Mouse (Mus musculus) CH12.LX (cell line): Measurements from ENCODE around the gene Cnot11.

Experiments used
- CTCF ChIP-seq, 2 experiments: IDR thresholded peaks in 1 of 2; conservative IDR thresholded peaks in 1 of 2; 2 replicates each; pipeline ENCODE4 v1.5.1; 2011 to 2012; ENCODE audit warnings: low read depth in 2 of 2, low read length in 2 of 2, improper control_type of control experiment in 1 of 2, inconsistent platforms in 1 of 2, mild to moderate bottlenecking in 1 of 2, moderate library complexity in 1 of 2
- ZC3H11A ChIP-seq: IDR thresholded peaks from 2 replicates; pipeline ENCODE4 v1.6.1; 2012; ENCODE audit warnings: low read depth, mild to moderate bottlenecking, inconsistent platforms, low read length, improper control_type of control experiment

GRCm38 (mm10) chr1:39527432-39527831 lies 7.4 kb upstream of the Cnot11 start:
- TF ChIP-seq ZC3H11A, result no peak
- TF ChIP-seq CTCF (conservative IDR thresholded peaks at IDR 0.05 in 1 of 2, IDR thresholded peaks at IDR 0.05 in 1 of 2; ENCODE audit: low read depth in 2 of 2, low read length in 2 of 2), result peak; percentile 81 to 89
